Mouse (Mus musculus) T-cell, adult 2 months (primary cell): ENCODE data around the gene Uggt2.

Source experiments
- DNase-seq: peaks from one replicate; pipeline ENCODE4 v3.0.0; 2022; ENCODE audit warnings: low spot score

The Uggt2 gene

DNA sequence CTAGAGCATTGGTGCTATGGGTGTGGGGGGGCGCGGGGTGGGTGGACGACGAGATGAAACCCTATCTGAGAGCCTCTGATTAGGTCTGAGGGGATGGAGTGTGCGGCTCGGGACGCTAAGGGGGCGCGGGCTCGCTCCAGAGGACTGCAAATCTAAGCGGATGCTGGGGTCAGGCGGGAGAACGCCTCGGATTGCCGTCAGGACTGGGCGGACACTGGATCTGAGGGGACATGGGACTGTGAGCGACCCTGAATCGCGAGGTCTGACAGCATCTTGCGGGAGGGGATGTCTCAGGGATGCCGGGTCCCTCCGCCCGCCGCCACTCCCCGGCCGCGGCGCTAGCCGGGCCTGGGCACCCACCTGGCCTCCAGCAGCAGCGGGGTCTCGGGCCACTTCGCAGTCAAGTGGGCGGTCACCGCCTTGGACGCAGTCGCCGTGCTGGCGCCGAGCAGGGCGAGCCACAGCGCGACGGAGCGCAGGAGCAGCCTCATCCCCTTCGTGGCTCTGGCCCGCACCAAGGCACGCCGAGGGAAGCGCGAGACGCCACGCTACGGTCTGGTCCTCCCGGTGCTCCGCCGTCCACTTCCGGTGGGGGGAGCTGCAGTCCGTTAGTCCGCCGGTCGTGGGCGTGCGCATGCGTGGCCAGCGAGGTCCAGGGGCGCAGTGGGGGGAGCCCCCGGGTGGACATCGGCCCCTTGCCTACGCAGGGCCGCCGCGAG is at the start of gene Uggt2:
Uggt2 (minus strand) TSS at position 580 of the 719 bp plus-strand sequence.
- DNase-seq: no peak

DNA sequence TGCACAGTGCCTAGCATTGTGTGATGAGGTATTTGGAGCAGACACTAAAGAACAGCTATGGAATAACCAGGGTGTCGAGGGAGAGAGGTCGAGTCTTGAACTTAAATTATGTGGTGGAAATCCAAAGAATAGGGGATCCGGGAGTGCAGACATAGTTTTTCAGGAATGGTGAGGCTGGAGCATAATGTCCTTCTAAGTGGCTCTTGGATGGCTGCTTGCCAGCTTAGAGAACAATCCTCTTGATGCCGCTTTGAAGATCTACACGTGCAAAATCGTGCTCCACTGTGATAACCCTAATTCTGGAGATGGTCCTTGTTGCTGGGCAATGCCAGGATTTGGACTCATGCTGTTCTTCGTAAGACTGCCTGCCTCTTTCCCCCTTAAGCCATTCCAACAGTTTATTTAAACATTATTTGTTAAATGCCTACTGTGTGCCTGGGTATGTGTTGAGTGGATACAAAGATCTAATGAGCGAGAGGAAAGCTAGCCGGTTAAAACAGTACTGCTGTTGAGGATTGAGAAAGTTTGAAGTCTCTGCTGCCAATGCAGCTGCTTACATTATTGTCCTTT is 40.2 kb upstream of the Uggt2 start:
- DNase-seq: no peak

DNA sequence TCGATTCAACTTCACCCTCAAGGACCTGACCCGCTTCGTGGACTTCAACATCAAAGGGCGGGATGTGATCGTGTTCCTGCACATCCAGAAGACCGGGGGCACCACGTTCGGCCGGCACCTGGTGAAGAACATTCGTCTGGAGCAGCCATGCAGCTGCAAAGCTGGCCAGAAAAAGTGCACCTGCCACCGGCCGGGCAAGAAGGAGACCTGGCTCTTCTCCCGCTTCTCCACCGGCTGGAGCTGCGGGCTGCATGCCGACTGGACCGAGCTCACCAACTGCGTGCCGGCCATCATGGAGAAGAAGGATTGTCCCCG is 39.5 kb upstream of the Uggt2 start:
- no peak for DNase-seq

DNA sequence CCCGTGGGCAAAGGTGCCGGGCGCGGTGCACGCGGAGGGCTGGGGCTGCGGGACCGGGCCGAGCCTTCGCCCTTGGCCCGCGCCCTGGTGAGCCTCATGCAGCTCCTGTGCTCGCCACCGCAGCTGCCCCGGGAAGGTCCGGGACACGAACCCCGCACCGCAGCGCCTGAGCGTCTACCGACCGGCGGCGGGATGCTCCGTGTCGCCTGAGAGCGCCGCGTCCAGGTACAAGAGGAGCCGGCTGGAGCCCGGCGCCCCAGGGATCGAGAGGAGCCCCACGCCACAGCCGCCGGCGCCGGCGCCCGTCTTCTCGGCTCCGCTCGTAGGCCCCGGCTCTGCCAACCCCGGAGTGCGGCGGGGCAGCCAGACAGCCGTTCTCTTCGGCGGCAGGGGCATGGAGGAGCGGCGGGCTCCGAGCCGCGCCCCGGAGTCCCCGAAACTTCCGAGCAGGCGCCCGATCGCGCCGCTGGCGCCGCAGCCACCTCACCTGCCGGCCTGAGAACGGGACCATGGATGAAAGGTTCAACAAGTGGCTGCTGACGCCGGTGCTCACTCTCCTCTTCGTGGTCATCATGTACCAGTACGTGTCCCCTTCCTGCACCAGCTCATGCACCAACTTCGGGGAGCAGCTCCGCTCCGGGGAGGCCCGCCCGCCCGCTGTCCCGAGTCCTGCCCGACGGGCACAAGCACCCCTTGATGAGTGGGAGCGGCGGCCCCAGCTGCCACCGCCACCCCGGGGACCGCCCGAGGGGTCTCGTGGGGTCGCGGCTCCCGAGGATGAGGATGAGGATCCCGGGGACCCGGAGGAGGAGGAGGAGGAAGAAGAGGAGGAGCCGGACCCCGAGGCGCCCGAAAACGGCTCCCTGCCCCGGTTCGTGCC is 38.9 kb upstream of the Uggt2 start, which contains the start of gene Hs6st3:
Hs6st3 (plus strand) TSS at position 436 of the 880 bp plus-strand sequence.
- DNase-seq: no peak

DNA sequence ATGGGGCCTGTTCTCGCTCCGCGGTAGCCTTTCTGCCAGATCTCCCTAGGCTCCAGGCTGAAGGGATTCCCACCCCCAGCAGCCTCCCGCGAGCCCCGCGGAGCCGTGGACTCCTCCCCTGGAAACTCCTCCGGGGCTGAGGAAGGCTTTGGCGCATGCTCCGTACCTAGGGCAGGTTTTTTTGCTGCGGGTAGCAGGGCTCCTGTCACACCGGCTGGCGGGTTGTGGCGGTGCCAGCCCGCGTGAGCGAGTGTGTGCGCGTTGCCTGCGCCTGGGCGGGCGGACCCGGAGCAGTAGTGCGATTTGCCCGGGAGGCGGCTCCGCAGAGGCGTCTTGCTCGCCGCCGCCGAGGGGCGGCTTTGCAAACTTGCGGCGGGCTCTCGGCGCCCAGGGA is 38.3 kb upstream of the Uggt2 start:
- DNase-seq: no peak

DNA sequence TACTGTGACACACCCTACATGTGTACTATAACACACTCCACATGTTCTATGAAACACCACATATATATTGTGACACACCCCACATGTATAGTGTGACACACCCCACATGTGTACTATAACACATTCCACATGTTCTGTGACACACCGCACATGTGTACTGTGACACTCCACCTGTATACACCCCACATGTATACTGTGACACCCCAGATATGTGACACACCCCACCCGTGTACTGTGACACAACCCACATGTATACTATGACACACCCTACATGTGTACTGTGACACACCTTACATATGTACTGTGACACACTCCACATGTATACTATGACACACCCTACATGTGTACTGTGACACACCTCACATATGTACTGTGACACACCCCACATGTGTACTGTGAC is 28.1 kb upstream of the Uggt2 start:
- no peak for DNase-seq

DNA sequence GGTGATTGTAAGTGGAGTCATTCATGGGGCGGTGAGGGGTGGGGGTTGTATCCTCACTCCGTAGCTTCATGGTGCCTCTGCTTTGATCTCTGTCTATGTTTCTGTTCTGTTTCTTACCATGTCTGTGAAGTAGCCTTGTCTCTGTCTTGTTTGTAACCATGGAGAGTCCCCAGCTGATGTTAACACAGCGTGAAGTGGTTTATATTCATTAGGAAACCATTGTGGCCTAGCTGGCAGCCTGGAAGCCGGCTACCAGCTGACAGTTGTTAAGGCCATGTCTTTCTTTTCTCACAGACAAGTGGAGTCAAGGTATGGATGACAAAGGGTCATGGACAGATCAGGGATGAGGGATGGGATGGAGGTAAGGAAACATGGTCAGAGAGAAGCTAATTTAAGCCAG is 26.6 kb upstream of the Uggt2 start:
- no peak for DNase-seq

DNA sequence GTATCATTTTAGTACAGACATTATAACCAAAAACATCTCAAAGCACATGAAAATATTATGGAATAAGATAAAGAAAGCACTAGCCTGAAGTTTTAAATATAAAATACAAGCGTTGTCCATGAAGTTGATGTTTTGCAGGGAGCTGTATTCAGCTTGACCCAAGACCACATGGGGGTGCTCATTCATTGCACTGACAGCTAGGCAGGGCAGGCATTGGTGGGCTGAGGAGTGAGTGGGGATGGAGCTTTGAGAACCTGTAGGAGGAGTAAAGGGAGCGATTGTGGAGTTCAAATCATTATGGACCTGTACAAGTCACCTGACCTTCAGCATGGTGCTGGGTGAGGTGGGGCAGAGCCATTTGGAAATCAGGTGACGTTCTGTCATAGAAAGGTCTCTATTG is 24.8 kb upstream of the Uggt2 start:
- DNase-seq: no peak

DNA sequence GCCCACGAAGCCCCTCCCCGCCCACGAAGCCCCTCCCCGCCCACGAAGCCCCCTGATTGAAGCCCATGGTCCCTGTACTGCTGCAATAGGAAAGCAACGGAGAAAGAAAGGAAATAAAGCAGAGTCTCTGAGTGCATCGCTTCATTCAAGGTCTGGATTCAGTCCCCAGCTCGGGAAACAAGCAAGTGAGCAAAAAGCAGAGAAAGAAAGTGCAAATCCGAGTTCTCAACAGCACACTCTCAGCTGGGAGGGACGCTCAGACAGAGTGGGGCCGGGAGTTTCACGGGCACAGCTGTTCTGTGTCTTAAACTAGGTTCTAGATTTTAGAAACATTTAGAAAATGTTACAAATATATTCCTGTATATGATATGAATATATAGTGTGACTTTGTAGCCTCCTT is 24.4 kb upstream of the Uggt2 start:
- no peak for DNase-seq

DNA sequence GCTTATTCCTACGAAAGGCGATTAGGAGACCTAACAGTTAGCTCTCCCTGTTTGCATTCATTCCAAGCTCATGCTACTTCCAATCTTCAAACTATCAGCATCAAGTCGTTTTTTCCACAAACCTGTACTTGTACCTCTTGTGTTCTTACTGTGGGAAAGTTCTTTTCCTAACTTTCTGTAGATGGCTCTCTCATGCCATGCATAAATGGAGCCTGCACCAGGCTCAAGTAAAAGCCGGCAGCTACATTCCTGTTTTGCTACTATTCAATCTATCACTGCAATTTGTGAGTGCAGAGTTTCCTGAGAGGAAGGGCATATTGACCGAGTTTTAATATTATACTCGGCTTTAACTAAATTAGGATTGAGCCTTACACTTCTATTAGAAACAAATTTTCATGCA is 13.3 kb upstream of the Uggt2 start:
- no peak for DNase-seq

DNA sequence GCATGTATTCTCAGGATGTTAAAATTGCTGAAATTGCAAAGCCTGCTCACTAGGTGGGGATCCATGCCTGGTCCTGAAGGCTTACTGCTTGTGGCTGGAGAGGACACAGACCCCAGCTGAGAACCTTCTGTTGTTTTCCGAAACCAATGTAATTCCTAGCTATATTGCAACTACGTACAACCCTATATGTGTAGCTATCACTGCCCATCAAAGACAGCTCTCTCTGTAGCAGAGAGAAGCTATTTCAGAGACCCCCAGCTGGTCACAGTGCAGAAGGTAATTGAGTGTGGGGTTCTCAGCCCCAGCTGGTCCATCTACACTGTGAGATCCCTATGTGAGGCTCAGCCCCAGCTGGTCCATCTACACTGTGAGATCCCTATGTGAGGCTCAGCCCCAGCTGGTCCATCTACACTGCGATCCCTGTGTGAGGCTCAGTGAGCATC is 10.6 kb upstream of the Uggt2 start:
- no peak for DNase-seq

DNA sequence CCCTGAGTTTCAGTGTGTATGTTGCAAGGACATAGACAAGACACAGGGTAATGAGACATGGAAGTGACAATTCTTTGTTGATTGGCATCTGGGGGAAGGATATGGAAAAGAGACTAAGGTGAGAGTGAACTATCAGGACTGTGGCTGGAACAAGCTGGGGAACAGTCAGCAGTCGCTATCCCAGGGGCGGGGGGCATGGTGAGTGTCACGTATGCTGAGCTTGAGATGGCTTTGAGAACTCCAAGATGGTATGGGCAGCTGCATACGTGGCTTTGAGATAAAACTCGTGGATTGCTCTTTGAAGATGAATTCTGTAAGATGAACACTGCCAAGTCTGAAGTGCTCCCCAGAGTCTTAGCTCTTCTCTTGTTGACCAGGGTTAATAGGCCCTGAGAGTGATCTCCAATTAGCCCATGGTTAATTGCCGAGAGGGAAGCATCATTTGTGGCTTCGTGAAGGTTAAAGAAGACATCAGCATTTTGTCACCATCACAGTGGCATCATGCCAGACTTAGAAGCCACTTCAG is 9.6 kb upstream of the Uggt2 start:
- no peak for DNase-seq

DNA sequence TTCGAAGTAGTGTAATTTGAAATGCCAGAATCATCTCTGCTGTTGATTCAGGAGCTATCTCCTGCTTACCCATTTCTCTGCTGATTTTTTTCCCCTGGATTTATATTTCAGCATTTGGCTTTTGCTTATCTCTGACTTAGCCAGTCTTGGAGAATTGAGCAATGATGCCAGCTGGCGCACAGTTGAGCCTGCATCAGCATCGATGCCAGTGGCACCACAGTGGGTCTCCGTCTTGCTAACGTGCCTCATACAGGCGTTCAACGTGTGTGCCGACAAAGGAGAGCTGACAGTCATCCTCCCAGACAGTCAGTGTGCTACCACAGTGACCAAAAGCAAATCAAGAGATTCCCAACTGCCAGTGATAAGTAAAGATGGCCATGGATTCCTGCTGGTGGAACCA is 8.4 kb upstream of the Uggt2 start:
- DNase-seq: no peak

DNA sequence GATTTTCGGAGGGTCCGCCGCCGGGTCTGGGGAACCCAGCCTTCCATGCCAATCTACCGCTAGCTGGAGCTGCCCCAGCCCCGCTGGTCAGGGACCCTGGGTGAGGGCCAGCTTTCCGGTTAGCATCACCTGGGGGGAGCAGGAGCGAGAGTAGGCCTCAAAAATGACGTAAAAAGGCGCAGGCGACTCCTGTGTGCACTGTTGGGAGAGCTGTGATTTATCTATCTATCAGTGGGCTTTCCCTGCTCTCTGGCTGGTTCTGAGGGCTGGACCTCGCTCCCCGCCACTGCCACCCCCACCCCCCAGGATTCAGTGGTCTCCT is 301 bp upstream of the Uggt2 start:
- no peak for DNase-seq

DNA sequence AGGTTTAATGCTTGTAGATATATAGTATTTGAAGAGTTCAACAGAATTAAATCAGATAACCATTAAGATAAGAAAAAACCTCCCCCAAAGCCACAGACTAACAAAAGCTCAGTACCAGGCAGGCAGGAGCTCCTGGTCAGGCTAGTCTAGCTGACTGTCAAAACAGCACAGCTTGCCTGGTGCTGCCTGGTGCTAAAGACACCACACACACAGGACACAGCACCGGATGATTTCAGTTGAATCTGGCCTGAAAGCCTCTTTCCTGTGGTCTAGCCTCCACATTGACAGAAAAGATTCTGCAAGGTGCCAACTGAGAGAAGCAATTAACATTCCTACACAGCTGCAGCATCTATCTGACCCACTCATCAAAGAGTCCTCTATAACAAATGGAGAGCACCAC is 37.4 kb downstream of the Uggt2 start:
- no peak for DNase-seq

DNA sequence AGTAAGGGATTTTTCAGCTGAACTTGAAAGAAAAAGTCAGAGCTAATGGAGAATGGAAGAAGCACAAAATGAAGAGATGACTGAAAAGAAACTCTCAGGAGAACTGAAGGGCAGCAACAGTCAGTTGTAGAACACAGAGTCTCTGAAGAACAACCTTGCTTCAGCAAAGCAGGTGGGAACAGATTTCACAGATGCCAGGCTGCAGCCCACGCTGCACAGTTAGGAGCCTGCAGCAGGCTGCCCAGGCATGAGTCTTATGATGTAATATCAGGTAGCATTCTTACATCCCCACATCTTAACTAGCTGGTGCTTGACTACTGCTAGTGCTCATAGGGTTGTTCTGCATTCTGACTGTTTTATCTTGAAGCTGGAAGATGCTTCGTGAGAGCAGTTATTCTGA is 38.5 kb downstream of the Uggt2 start:
- DNase-seq: no peak

DNA sequence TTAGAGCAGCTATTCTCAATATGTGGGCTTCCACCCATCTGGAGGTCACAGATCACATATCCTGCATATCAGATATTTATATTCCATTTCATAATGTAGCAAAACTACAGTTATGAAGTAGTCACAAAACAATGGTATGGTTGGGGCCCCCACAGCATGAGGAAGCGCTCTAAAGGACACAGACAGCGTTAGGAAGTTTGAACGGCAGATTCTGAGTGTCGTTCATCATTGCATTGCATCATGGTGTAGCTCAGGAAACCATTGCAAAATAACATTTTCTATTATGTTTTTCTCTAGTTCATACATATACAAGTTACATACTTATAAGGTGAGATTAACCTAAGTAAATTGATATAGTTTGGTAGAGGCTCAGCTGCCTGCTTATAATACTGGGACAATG is 42.2 kb downstream of the Uggt2 start:
- no peak for DNase-seq

DNA sequence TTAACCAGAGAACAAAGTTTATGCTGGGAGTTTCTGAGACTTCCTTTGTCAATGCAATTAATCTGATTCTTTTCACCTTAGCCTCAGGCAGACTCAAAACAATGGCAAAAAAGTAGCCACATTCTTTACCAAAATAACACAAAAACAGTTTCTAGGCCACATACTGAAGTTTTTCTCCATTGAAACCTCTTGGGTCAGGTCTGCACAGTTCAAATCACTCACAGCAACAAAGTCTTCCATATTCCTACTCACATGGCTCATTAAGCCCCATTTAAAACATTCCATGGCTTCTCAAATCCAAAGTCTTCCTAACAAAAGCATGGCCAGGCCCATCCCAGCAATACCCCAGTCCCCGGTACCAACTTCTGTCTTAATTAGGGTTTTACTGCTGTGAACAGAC is 46.3 kb downstream of the Uggt2 start:
- DNase-seq: no peak

DNA sequence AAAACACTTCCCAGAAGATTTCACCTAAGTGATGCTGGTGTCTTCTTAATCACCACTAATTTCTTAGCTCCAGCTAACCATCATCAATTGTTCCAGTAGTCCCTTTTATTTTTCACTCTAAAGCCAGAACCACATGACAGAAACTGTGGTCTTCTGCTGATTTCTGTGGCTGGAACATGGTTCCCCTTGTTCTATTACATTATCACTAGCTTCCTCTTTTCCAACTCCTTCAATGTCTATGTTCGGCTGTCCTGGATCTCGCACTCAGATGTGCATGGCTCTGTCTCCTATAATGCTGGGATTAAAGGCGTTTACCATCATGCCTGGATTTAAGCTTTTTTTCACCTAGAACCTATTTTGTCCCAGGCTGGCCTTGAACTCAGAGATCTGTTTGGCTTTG is 46.9 kb downstream of the Uggt2 start:
- no peak for DNase-seq

DNA sequence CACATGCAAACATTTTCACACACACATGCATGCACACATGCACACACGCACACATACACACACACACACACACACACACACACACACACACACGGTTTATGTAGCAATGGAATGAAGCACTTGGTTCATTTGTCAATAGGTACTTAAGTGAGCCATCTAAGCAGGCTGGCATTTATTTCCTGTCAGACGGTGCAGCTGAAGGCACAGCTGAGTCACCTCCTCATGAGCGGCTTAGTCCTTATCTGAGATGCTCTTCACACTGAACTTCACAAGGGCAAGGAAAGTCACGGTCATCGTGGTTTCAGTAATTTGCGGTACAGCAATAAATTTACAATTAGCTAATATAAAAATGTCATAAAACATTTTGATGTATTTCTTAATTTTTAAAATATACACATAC is 55.5 kb downstream of the Uggt2 start:
- DNase-seq: no peak

DNA sequence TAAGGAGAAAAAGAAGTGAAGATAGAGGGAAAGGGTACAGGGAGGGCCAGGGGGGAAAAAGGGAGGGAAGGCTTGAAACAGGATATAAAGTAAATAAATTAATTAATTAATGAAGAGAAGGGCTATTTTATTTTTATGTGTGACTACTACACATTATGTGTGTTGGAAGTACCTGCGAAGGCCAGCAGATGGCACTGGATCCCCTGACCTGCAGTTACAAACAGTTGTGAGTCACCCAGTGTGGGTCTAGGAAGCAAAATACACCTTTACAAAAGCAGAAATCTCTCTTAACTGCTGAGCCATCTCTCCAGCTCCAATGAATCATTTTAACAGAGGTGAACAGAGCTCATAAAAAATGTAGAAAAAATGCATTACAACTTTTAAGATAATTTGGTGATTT is 59.0 kb downstream of the Uggt2 start:
- no peak for DNase-seq

DNA sequence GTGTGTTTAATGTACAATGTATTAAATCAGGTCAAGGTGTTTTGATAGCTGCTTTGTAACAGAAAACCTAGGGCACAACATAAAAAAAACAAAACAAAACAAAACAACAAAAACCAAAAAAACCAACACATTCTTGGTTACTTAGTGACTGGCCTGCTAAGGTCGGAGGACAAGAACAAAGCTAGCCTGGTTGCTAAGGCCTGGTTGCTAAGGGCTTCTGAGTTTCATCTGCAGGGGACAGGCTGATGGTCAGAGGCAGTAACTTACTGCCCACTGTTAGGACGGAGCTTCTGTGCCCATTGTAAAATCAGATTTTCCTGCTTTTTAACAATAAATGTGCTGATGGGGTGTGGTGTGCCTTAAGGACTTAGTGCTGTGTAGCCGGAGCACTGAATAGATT is 61.5 kb downstream of the Uggt2 start:
- DNase-seq: no peak

DNA sequence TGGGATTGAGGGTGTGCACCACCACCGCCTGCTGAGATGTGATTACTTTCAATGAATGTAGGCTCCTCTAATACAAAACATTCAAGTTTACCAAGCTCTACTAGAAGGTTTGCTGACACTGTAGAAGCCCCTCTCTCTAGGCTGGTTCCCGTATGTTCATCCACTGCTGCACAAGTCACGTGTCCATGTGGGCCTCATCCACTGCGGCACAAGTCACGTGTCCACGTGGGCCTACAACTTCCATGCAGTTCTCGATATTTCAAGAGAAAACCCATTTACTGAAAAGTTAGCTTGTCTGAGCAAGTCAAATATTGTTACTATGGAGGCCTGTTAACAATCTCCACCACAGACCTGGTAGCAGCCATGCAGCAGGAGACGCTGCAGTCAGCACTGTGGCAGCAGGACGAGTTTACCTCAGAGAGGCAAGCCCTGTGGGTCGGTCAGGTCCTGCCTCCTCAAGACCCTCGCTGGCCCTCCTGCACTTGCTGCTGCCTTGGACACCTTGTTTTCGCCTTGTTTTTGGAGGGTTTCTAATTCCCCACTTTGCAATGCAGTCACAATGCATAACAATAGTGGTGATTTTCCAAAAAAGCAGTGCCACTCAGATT is 62.0 kb downstream of the Uggt2 start:
- no peak for DNase-seq
